Mouse (Mus musculus) embryonic fibroblast, embryonic 13.5 days (primary cell): Measurements from ENCODE around the gene Smyd3.

Experiments used
- CTCF ChIP-seq: IDR thresholded peaks from 2 replicates; pipeline ENCODE4 v1.5.1; 2011; ENCODE audit warnings: mild to moderate bottlenecking, control low read depth, low read length, moderate library complexity, borderline replicate concordance; ENCODE audit not compliant: insufficient read depth
- POLR2A ChIP-seq: IDR thresholded peaks from 2 replicates; pipeline ENCODE4 v1.6.1; 2011; ENCODE audit warnings: low read depth, mild to moderate bottlenecking, control low read depth, low read length, moderate library complexity

GRCm38 (mm10) chr1:179446845-179447212, 71.0 kb downstream of the Smyd3 start:
- TF ChIP-seq POLR2A = no peak
- TF ChIP-seq CTCF = no peak
